Mouse (Mus musculus) thymus, adult 2 months (tissue): ENCODE results near the gene Nrg4. TPM values are rescaled to one million over a fixed set of nuclear protein-coding genes. Genes with fewer than 3 reads are reported as not detected.

ENCODE experiments used
- DNase-seq: peaks from one replicate; pipeline ENCODE4 v3.0.0; 2021
- H3K27ac ChIP-seq: fragments of 200-500 bp; 2 replicates; pipeline ENCODE4 v1.5.1; 2012; ENCODE audit warnings: low read length, control low read depth; ENCODE audit not compliant: control insufficient read depth, insufficient read depth
- H3K27me3 ChIP-seq: fragments of 200-500 bp; 2 replicates; pipeline ENCODE4 v1.6.1; 2012; ENCODE audit warnings: mild to moderate bottlenecking, low read length, moderate library complexity, mixed read lengths; ENCODE audit not compliant: control insufficient read depth, insufficient read depth
- H3K36me3 ChIP-seq: fragments of 200-500 bp; 2 replicates; pipeline ENCODE4 v1.6.1; 2012; ENCODE audit warnings: mild to moderate bottlenecking, low read length, moderate library complexity; ENCODE audit not compliant: control insufficient read depth, insufficient read depth
- H3K4me1 ChIP-seq: fragments of 200-500 bp; replicated peaks from 2 replicates; pipeline ENCODE4 v1.6.1; 2012; ENCODE audit warnings: low read length; ENCODE audit not compliant: control insufficient read depth, insufficient read depth
- H3K4me3 ChIP-seq: fragments of 200-500 bp; 2 replicates; pipeline ENCODE4 v1.5.1; 2012; ENCODE audit warnings: mild to moderate bottlenecking, low read length, control low read depth, moderate library complexity; ENCODE audit not compliant: control insufficient read depth, insufficient read depth
- CTCF ChIP-seq: fragments of 200-500 bp; IDR thresholded peaks from 2 replicates; pipeline ENCODE4 v1.5.1; 2012; ENCODE audit warnings: mild to moderate bottlenecking, control low read depth, low read length, moderate library complexity, borderline replicate concordance; ENCODE audit not compliant: control insufficient read depth, poor library complexity, insufficient read depth; ENCODE audit errors: extremely low read depth
- POLR2A ChIP-seq: fragments of 200-500 bp; IDR thresholded peaks from 2 replicates; pipeline ENCODE4 v1.6.1; 2012; ENCODE audit warnings: mild to moderate bottlenecking, low read length, control low read depth, moderate library complexity; ENCODE audit not compliant: control insufficient read depth, poor library complexity, insufficient read depth; ENCODE audit errors: extremely low read depth
- WGBS: fragments of 180-500 bp; shearing (Covaris S2); methylation state at CpG from one replicate; pipeline ENCODE4 v1.1.7; 2018; 5-methylcytosine and 5-hydroxymethylcytosine counted together
- polyA plus RNA-seq: library from polyadenylated mRNA; depleted of rRNA; stranded (reverse); fragments of >200 nt; gene quantifications from 2 replicates; pipeline ENCODE4 v1.2.3, GENCODE M21; 2012

Nrg4 gene
- polyA plus RNA-seq, 1 experiment: 6.3 TPM

DNA sequence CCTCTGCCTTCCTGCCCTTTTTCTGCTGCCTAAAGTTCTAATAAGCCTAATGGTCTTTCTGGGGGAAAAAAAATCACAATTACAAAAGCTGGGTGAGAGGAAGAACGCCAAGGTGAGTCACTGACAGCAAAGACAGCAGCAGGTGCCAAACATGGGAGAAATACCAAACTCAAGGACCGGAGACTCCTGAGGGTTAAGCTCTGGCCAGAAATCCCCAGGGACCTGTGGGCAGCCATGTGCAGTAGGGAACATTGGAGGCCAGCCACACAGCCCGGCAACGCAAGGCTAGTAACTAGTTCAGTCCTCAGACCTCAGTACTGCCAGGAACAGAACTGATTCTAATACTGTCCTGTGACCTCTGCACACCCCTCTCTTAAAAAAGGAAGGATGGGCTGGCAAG is 98.5 kb downstream of the Nrg4 start:
- TF ChIP-seq CTCF: no peak
- TF ChIP-seq POLR2A: no peak
- Histone ChIP-seq H3K27me3 (no peaks in the 10 kb centered on the region), H3K4me1 (no peaks in the 10 kb centered on the region), H3K4me3 (no peak overlapping the region), H3K36me3 (peaks cover 14% of the 10 kb centered on the region), H3K27ac (no peak overlapping the region)
- 91% methylated on average over 4 of the region's 4 CpGs for WGBS
- DNase-seq: no peak

DNA sequence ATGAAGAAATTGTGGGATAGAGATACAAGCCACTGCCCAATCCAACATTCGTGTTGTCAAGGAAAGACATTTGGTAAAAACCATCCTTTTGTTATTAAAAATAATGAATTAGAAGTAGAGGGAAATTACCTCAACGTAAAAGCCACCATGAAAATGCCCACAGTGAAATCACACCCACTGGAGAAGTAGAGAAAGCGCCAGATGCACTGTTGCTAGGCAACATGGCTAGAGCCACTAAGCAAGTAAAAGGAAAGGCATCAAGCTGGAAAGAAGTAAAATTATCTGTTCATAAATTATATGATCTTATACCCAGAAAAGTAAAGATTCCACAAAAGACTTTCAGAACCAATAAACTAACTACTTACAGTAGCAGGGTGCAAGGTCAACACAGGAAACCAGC is 100.4 kb downstream of the Nrg4 start:
- TF ChIP-seq CTCF: no peak
- no peak for TF ChIP-seq POLR2A
- Histone ChIP-seq H3K4me1 (no peaks in the 10 kb centered on the region), H3K27me3 (no peaks in the 10 kb centered on the region), H3K27ac (no peak overlapping the region), H3K4me3 (no peak overlapping the region), H3K36me3 (peaks cover 24% of the 10 kb centered on the region)
- WGBS: 90% methylated on average over 3 of the region's 3 CpGs
- no peak for DNase-seq

DNA sequence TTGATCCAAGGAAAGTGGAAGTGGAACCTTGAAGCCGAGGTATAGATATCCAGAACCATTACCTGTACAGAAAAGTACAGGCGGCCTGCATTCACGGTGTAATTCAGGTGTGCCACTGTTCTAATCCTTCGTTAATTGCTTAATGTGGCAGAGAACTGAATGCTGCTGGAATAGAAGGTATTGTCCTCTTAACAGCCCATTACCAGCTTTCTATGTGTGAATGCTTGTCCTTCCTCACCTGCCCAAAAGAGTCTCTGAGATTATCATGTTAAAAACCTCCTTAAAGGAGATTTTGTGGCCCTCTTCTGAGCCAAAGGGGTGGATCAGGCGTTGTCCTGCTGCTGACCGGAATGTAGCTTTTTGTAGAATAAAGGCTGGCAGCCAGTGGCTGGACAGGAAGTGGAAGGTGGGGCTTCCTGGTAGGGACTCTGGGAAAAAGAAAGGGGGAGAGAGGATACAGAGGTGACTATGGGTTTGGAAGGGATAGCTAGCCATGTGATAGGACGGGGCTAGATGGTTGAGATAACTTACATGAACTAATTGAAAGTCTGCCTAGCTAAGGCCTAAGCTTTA is 101.4 kb downstream of the Nrg4 start:
- TF ChIP-seq CTCF (no peak), POLR2A (no peak)
- no peak overlapping the region for H3K27ac ChIP-seq

DNA sequence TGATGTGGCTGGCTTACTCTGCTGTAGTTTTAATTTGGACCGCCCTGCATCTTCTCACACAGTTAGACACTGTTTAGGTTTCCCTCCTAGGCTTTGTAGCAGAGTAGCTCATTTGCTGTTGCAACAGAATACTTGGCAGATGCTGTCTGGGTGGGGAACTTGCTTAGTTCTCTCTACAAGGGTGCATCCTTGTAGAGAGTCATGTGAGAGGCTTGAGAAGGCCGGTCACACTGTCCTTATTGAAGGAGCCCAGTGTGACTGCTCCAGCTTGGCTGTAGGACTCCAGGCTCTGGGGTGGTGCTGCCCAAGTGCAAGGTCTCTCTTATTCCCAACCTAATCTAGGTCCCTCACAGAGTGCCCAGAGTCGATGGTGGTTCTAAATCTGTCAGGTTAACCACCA is 109.3 kb downstream of the Nrg4 start:
- no peak for DNase-seq
- Histone ChIP-seq H3K4me3 (no peak overlapping the region), H3K27ac (no peak overlapping the region), H3K36me3 (peaks cover 77% of the 10 kb centered on the region), H3K4me1 (no peaks in the 10 kb centered on the region), H3K27me3 (no peaks in the 10 kb centered on the region)
- TF ChIP-seq POLR2A: no peak
- TF ChIP-seq CTCF: no peak
- 89% methylated on average over 3 of the region's 3 CpGs for WGBS

More for the DNA sequence above, 101.4 kb downstream of the Nrg4 start:
- Histone ChIP-seq H3K36me3 (peaks cover 32% of the 10 kb centered on the region), H3K27me3 (no peaks in the 10 kb centered on the region), H3K4me1 (no peaks in the 10 kb centered on the region), H3K4me3 (no peak overlapping the region)
- DNase-seq: no peak
- 96% methylated on average over 7 of the region's 7 CpGs for whole genome bisulfite sequencing

DNA sequence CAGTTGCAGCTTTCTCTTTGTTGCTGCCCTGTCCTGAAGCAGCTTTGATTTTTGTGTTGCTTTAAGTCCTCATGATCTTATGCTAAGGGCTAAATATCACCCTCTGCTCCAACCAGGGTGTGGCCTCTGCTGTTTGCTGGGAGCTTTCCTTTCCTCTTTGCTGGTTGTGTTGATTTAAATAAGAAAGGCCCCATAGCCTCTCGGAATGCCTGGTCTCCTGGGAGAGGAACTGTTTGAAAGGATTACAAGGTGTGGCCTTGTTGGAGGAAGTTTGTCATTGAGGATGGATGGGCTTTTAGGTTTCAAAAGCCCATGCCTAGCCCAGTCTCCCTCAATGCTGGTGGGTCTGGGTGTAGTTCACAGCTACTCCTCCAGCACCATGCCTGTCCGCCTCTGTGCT is 110.6 kb downstream of the Nrg4 start:
- Histone ChIP-seq H3K36me3 (peaks cover 68% of the 10 kb centered on the region), H3K4me1 (no peaks in the 10 kb centered on the region), H3K27me3 (no peaks in the 10 kb centered on the region), H3K4me3 (no peak overlapping the region), H3K27ac (no peak overlapping the region)
- WGBS: 88% methylated on average over 2 of the region's 2 CpGs
- no peak for TF ChIP-seq POLR2A
- no peak for TF ChIP-seq CTCF
- no peak for DNase-seq

DNA sequence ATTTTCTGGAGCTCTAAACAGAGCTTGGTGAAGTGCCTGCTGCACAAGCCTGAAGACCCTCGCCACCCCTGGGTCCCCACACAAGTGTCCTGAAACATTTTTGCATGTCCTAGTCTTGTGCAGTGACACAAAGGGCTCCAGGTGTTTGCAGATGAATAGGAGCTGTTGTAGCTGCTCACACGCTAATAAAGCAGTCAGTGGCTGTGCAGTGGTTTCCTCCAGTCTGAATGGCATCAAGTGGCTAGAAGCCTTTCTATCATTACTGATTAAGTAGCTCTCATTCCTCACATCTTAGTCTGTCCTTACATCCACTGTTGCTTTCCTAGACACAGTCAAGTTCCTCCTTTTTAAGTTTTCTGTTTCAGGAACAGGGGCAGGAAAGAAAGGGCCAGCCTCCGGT is 111.0 kb downstream of the Nrg4 start:
- Histone ChIP-seq H3K4me3 (no peak overlapping the region), H3K36me3 (peaks cover 64% of the 10 kb centered on the region), H3K27me3 (no peaks in the 10 kb centered on the region), H3K27ac (no peak overlapping the region), H3K4me1 (no peaks in the 10 kb centered on the region)
- DNase-seq: no peak
- TF ChIP-seq POLR2A: no peak
- no peak for TF ChIP-seq CTCF
- 96% methylated on average over 3 of the region's 3 CpGs for WGBS

DNA sequence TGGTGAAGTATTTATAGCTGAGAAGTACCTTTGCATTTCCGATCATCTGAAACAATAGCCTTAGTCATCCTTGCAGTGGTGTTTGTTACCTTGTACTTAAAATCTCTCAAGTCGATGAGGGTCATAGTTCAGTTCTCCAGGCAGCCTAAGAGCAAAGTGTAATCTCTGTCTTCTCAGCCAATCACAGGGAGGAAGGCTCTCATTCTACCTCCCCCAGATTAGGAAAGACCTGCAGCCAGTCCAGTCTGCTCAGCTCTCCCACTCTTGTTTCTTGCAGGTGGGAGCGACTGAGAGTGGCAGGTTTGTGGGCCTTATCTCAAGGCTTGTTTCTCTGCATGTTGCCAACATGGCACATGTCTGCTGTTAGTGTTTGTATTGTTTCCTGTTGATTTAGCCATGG is 111.6 kb downstream of the Nrg4 start:
- no peaks in the 10 kb centered on the region for H3K4me1 ChIP-seq
- H3K27ac ChIP-seq: no peak overlapping the region
- no peaks in the 10 kb centered on the region for H3K27me3 ChIP-seq
- DNase-seq: no peak
- H3K4me3 ChIP-seq: no peak overlapping the region
- TF ChIP-seq CTCF (no peak), POLR2A (no peak)
- peaks cover 62% of the 10 kb centered on the region for H3K36me3 ChIP-seq
- WGBS: 95% methylated on average over 3 of the region's 3 CpGs
